Mouse (Mus musculus): ENCODE measurements around the gene Mccc2.

DNA sequence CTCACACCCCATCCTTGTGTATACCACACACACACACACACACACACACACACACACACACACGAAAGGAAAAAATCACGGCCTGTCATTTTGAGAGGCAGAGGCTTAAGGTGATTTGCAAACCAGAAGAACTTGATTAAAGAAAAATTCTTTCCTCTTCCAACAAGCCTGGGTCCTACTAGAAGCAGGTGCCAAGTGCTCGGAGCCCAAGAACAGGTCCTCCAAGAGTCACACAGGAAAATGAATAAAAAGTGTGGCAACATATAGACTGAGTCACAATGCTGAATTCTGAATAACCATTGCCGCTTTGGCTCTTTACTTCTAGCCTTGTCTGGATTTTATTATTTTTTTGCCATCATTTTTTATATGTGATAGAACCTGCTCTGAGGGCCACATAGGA lies 53.8 kb downstream of the Mccc2 start:
- TF ChIP-seq USF1 (IDR thresholded peaks at IDR 0.05; ENCODE audit: low read depth): no peak
- TF ChIP-seq POLR2A (IDR thresholded peaks at IDR 0.05; ENCODE audit: insufficient read length, low read depth): no peak
- TF ChIP-seq MAX (IDR thresholded peaks at IDR 0.05; ENCODE audit: low read depth): no peak
- TF ChIP-seq POLR2AphosphoS2 (IDR thresholded peaks at IDR 0.05; ENCODE audit: insufficient read length, low read depth): no peak
- TF ChIP-seq TCF3 (IDR thresholded peaks at IDR 0.05; ENCODE audit: insufficient read length, low read depth): no peak
- no peak for TF ChIP-seq SRF (IDR thresholded peaks at IDR 0.05; ENCODE audit: control insufficient read depth, insufficient read length, low read depth)
- TF ChIP-seq REST (IDR thresholded peaks at IDR 0.05; ENCODE audit: insufficient read depth, insufficient read length): no peak
- TF ChIP-seq MYOG (IDR thresholded peaks at IDR 0.05; ENCODE audit: control insufficient read depth in 1 of 3, insufficient read depth in 1 of 3, insufficient read length in 2 of 3, low read depth in 2 of 3): no peak
- no peak for TF ChIP-seq E2F4 (IDR thresholded peaks at IDR 0.05; ENCODE audit: insufficient read depth)
- no peak for TF ChIP-seq CEBPB (IDR thresholded peaks at IDR 0.05; ENCODE audit: insufficient read depth, poor library complexity, severe bottlenecking)
- TF ChIP-seq TCF12 (IDR thresholded peaks at IDR 0.05; ENCODE audit: insufficient read depth, poor library complexity, severe bottlenecking): no peak
- no peak for TF ChIP-seq MYOD1 (IDR thresholded peaks at IDR 0.05; ENCODE audit: control insufficient read depth in 1 of 3, insufficient read length in 2 of 3, low read depth in 2 of 3)
